Mouse (Mus musculus) heart, adult 8-10 months (tissue): ENCODE data around the gene Cmtm2a. TPM values are rescaled to one million over a fixed set of nuclear protein-coding genes. Genes with fewer than 3 reads are reported as not detected.

Experiments
- total RNA-seq, 4 experiments: library from RNA; stranded (reverse); gene quantifications; 2 replicates each; pipeline ENCODE4 v1.2.4; 2022

Gene Cmtm2a
- total RNA-seq, 4 experiments from 2014 or later: not detected

Other genes starting within 250 kb of the Cmtm2a start
- gene Cdh5, start 191.6 kb downstream of the Cmtm2a start, total RNA-seq: 100 to 1,000 TPM in 3 of 4 experiments, 10 to 100 TPM in 1; 92.8 to 120 (median 112) TPM
- 1 to 10 TPM in 3 of 4 experiments, under 1 TPM in 1; 0.59 to 2.0 (median 1.3) TPM for gene Bean1, start 122.7 kb downstream of the Cmtm2a start, total RNA-seq
- 10 to 100 TPM in 1 of 4 experiments, 1 to 10 TPM in 3; 6.5 to 10.4 (median 9.3) TPM for gene Tk2, start 44.6 kb downstream of the Cmtm2a start, total RNA-seq
- 1 to 10 TPM; 3.1 to 4.6 (median 4.2) TPM for gene Cklf, start 42.3 kb downstream of the Cmtm2a start, total RNA-seq
- gene Gm45711, start 16.9 kb upstream of the Cmtm2a start, total RNA-seq: not detected
- gene Cmtm1, start 17.0 kb upstream of the Cmtm2a start, total RNA-seq: under 1 TPM in 1 of 4 experiments, not detected in 3; 0.28 TPM
- not detected for gene Gm11020, start 28.4 kb upstream of the Cmtm2a start, total RNA-seq
- not detected for gene Cmtm2b, start 29.0 kb upstream of the Cmtm2a start, total RNA-seq
- 10 to 100 TPM; 10.1 to 18.8 (median 14.9) TPM for gene Cmtm3, start 46.2 kb upstream of the Cmtm2a start, total RNA-seq
- gene Cmtm4, start 102.6 kb upstream of the Cmtm2a start, total RNA-seq: 10 to 100 TPM; 10.7 to 11.8 (median 11.0) TPM
- gene Dync1li2, start 149.9 kb upstream of the Cmtm2a start, total RNA-seq: 100 to 1,000 TPM in 2 of 4 experiments, 10 to 100 TPM in 2; 80.4 to 113 (median 96.5) TPM
- not detected for gene Terb1, start 216.7 kb upstream of the Cmtm2a start, total RNA-seq
- gene Nae1, start 241.5 kb upstream of the Cmtm2a start, total RNA-seq: 10 to 100 TPM; 28.5 to 32.0 (median 29.9) TPM
- gene Car7, start 241.5 kb upstream of the Cmtm2a start, total RNA-seq: 1 to 10 TPM; 2.6 to 4.4 (median 3.2) TPM